Mouse (Mus musculus) forebrain, embryonic 16.5 days (tissue): Measurements from ENCODE around the gene Rgs8. TPM values are rescaled to one million over a fixed set of nuclear protein-coding genes. Genes with fewer than 3 reads are reported as not detected.
A peak's percentile ranks its signal among the peaks of the same experiment; 100 is the strongest.

ENCODE experiments used
- ATAC-seq: fragments of 200-750 bp; cut with Nextera tagmentation; 2 replicates; pipeline ENCODE4 v1.8.0; 2017; ENCODE audit warnings: mild to moderate bottlenecking, moderate library complexity
- H3K27ac ChIP-seq: fragments of 300-500 bp; sonication (generic); 2 replicates; pipeline ENCODE4 v1.5.1; 2014; ENCODE audit warnings: low read length, control low read depth
- H3K27me3 ChIP-seq: fragments of 300-500 bp; sonication (generic); replicated peaks from 2 replicates; pipeline ENCODE4 v1.6.1; 2014; ENCODE audit warnings: low read length; ENCODE audit not compliant: control insufficient read depth, insufficient read depth
- H3K36me3 ChIP-seq: fragments of 300-500 bp; sonication (generic); 2 replicates; pipeline ENCODE4 v1.6.1; 2014; ENCODE audit not compliant: control insufficient read depth, insufficient read depth
- H3K4me1 ChIP-seq: fragments of 300-500 bp; sonication (generic); replicated peaks from 2 replicates; pipeline ENCODE4 v1.6.1; 2014; ENCODE audit warnings: low read length; ENCODE audit not compliant: control insufficient read depth, insufficient read depth
- H3K4me2 ChIP-seq: fragments of 300-500 bp; sonication (generic); 2 replicates; pipeline ENCODE4 v1.6.1; 2014; ENCODE audit warnings: mild to moderate bottlenecking, low read length, control low read depth
- H3K4me3 ChIP-seq: fragments of 300-500 bp; sonication (generic); replicated peaks from 2 replicates; pipeline ENCODE4 v1.5.1; 2014; ENCODE audit warnings: mild to moderate bottlenecking, low read length, control low read depth
- H3K9ac ChIP-seq: fragments of 300-500 bp; sonication (generic); replicated peaks from 2 replicates; pipeline ENCODE4 v1.6.1; 2014; ENCODE audit warnings: low read depth, low read length, control low read depth
- H3K9me3 ChIP-seq: fragments of 300-500 bp; sonication (generic); 2 replicates; pipeline ENCODE4 v1.6.1; 2016; ENCODE audit warnings: low read length; ENCODE audit not compliant: control insufficient read depth
- WGBS: fragments of 180-500 bp; shearing (Covaris S2); extraction: QIAGEN DNeasy Blood & Tissue Kit; methylation state at CpG from one replicate; pipeline ENCODE4 v1.1.7; 2014; 5-methylcytosine and 5-hydroxymethylcytosine counted together
- polyA plus RNA-seq: library from polyadenylated mRNA; unstranded; fragments of >200 nt; fragmentation: Nextera tagmentation; extraction: Ambion mirVana; gene quantifications from 2 replicates; pipeline ENCODE4 v1.2.1, GENCODE M21; 2015

Rgs8 gene
- polyA plus RNA-seq, 1 experiment from 2014 or later, result 22.4 TPM

DNA sequence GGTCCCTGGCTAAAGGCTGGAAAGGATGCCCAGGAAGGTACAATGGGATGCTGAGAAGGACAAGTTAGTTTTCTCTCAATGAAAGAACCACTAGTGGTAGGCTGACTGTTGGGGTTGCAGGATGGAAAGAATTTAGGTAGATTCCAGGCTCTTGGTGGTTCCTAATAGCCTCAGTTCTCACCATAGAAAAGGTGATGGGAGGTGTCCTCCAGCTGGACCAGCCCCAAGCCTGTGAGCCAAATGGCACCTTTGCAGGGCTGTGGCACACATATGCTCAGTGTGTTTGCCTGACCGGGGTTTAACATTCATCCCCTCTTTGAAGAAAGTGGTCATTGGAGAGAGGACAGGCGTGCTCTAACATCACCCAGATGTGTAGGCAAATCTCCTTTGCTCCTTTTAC is 28.2 kb downstream of the Rgs8 start:
- Histone ChIP-seq H3K27ac (no peak overlapping the region), H3K4me2 (no peak overlapping the region), H3K9ac (no peak overlapping the region), H3K27me3 (no peaks in the 10 kb centered on the region), H3K9me3 (no peaks in the 10 kb centered on the region), H3K4me3 (no peak overlapping the region), H3K36me3 (no peaks in the 10 kb centered on the region), H3K4me1 (peaks cover 16% of the 10 kb centered on the region)
- no peak for ATAC-seq
- 82% methylated on average over 2 of the region's 2 CpGs for WGBS

DNA sequence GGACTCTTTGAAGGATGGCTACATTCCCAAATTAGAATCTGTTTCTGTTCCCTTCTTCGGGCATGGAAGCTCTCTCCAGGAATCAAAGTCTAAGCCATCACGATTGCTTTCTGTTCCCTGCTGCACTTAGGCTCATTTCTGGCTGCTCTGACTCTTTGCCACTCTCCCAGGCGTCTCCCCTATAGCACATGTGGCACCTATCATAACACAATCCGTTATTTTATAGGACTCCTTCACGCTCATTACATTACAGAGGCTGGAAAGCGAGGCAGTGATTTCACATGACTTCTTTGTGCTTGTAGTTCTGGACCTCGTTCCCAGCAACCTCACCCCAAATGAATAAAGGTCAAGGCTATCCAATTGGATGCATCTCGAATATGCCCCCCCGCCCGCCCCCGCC is 30.4 kb downstream of the Rgs8 start:
- Histone ChIP-seq H3K27me3 (no peaks in the 10 kb centered on the region), H3K9me3 (no peaks in the 10 kb centered on the region), H3K4me2 (no peak overlapping the region), H3K36me3 (no peaks in the 10 kb centered on the region), H3K4me1 (peaks cover 14% of the 10 kb centered on the region), H3K4me3 (no peak overlapping the region), H3K27ac (no peak overlapping the region), H3K9ac (no peak overlapping the region)
- WGBS, result 85% methylated on average over 11 of the region's 11 CpGs
- ATAC-seq, result no peak

DNA sequence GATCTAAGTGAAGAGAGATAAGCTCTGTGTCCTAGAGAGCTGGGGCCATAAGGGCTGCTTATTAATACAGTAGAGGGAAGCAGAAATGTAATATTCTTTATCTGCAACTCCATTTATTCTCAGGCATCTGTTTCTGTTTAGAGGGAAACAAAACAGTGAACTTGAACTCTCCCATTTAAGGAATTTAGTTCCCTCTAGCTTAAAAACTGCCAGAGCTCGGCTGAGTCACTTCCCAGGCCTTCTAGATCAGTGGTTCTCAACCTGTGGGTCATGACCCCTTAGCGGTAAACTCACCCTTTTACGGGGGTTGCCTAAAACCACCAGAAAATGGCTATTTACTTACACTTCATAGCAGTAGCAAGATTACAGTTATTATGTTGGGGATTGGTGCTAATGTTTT is 32.8 kb downstream of the Rgs8 start:
- H3K36me3 ChIP-seq, result no peaks in the 10 kb centered on the region
- H3K9me3 ChIP-seq, result no peaks in the 10 kb centered on the region
- no peaks in the 10 kb centered on the region for H3K4me1 ChIP-seq
- H3K4me3 ChIP-seq, result no peak overlapping the region
- H3K27ac ChIP-seq, result no peak overlapping the region
- no peak overlapping the region for H3K4me2 ChIP-seq
- H3K9ac ChIP-seq, result no peak overlapping the region
- 72% methylated on average over 3 of the region's 3 CpGs for WGBS
- no peaks in the 10 kb centered on the region for H3K27me3 ChIP-seq
- no peak for ATAC-seq

DNA sequence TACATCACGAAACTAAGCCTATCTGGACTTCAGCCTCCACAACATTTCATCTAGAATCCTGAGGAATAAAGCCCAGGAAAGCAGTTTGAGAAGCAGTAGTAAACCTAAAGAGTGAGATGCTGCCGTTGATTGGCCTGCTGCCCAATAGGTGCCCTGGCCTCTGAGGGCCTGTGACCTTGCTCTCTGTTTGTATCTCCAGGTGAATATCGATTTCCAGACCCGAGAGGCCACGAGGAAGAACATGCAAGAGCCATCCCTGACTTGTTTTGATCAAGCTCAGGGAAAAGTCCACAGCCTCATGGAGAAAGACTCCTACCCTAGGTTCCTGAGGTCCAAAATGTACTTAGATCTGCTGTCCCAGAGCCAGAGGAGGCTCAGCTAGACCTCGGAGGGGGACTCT is 39.7 kb downstream of the Rgs8 start:
- H3K4me3 ChIP-seq, result no peak overlapping the region
- WGBS, result 85% methylated on average over 6 of the region's 6 CpGs
- H3K4me1 ChIP-seq, result no peaks in the 10 kb centered on the region
- H3K27me3 ChIP-seq, result no peaks in the 10 kb centered on the region
- H3K9ac ChIP-seq, result no peak overlapping the region
- ATAC-seq, result no peak
- H3K27ac ChIP-seq, result no peak overlapping the region
- H3K4me2 ChIP-seq, result no peak overlapping the region
- H3K9me3 ChIP-seq, result no peaks in the 10 kb centered on the region
- H3K36me3 ChIP-seq, result no peaks in the 10 kb centered on the region

DNA sequence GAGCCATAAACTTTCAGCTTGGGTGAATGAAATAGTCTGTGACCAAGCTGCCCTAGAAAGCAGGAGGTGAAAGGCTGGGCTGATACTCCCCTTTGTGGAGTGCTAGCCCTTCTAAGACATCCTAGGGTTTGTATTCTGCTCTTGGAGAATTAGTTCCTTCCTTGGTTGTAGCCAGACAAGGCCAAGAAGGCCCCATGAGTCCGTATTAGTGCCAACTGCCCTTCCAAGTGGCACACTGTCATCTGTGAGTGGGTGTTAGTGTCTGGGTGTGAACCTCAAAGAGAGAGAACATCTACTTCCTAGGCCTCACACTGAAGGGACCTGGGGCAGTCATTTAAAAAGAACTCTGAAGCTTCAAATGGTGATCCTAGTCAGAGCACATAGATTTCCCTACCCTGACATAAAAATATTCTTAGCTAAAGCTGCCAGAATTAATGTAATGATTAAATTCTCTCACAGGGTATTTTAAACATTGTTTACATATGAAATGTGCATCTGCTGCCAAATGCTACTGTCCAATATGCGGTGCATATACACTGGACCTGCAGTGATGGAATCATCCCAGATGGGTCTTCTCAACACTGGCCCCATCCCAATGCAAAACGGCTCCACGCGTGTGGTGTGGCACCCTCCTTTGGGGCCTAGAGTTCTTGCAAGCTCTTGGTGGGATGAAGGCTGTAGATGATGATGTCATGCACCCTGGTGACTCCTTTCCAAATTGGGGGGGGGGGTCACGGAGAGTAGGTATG is 41.7 kb downstream of the Rgs8 start:
- H3K9me3 ChIP-seq, result no peaks in the 10 kb centered on the region
- H3K4me2 ChIP-seq, result no peak overlapping the region
- H3K27me3 ChIP-seq, result no peaks in the 10 kb centered on the region
- 88% methylated on average over 6 of the region's 6 CpGs for WGBS
- H3K9ac ChIP-seq, result no peak overlapping the region
- ATAC-seq, result no peak
- H3K4me3 ChIP-seq, result no peak overlapping the region
- H3K4me1 ChIP-seq, result no peaks in the 10 kb centered on the region
- no peaks in the 10 kb centered on the region for H3K36me3 ChIP-seq
- no peak overlapping the region for H3K27ac ChIP-seq

DNA sequence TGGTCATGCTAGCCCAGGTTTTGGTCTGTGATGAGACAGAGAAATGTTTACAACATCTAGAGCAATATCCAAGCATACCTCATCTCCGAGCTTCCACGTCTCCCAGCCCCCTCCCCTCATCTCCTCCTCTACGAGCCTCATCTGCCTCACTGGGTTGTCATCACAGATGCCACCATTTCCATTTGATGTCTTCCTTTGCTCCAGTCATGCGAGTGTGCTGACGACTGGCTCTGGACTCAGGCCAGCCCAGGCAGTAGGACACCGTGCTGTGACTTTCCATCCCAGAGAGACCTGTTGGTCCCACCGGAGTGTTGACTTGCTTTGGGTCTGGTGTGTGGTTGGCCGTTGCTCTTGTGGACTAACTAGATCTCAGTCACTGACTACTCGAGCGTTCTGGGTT is 42.6 kb downstream of the Rgs8 start:
- no peak overlapping the region for H3K4me2 ChIP-seq
- H3K4me1 ChIP-seq, result no peaks in the 10 kb centered on the region
- H3K4me3 ChIP-seq, result no peak overlapping the region
- H3K9ac ChIP-seq, result no peak overlapping the region
- no peak overlapping the region for H3K27ac ChIP-seq
- WGBS, result 91% methylated on average over 10 of the region's 10 CpGs
- H3K27me3 ChIP-seq, result no peaks in the 10 kb centered on the region
- no peaks in the 10 kb centered on the region for H3K36me3 ChIP-seq
- no peak for ATAC-seq
- H3K9me3 ChIP-seq, result no peaks in the 10 kb centered on the region

DNA sequence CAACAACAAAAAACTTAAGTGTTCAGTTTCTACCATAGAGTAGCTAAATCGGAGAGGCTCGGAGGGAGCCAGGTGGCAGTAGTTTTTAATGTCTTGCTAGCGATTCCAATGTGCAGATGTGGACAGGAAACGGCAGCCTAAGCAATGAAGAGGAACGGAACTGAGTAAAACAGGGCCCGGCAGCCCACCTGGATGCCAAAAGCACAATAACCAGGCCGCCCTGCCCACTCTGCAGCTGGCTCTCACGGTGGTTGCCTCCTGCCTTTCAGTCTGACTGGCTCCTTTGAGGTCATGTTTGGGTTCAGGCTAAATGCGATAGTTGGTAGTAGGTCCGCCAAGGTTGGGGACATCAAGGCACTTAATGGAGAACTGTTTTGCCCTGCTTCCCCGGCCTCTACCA is 43.3 kb downstream of the Rgs8 start:
- no peaks in the 10 kb centered on the region for H3K27me3 ChIP-seq
- no peak overlapping the region for H3K4me2 ChIP-seq
- H3K9ac ChIP-seq, result no peak overlapping the region
- H3K4me3 ChIP-seq, result no peak overlapping the region
- no peak for ATAC-seq
- 97% methylated on average over 11 of the region's 11 CpGs for WGBS
- no peaks in the 10 kb centered on the region for H3K9me3 ChIP-seq
- H3K27ac ChIP-seq, result no peak overlapping the region
- no peaks in the 10 kb centered on the region for H3K36me3 ChIP-seq
- no peaks in the 10 kb centered on the region for H3K4me1 ChIP-seq

DNA sequence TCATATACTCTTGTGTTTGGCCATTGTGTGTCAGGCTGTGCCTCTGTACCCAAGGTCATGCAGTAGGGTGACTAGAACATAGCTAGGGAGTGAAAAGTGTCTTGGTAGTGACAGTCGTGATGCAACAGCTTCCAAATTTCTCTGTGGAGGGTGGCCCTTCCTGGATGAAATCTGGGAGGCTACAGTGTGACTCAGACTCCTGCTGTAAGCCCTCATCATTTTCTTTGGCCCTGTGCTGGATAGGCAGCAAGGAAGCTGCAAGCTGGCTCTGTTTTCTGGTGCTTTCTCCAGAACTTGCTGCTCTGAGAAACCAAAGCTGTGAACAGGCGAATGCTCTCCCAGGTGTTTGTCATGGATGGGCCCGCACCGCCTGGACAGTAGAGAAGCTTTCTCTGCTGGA is 43.7 kb downstream of the Rgs8 start:
- no peak overlapping the region for H3K4me2 ChIP-seq
- H3K36me3 ChIP-seq, result no peaks in the 10 kb centered on the region
- 91% methylated on average over 4 of the region's 4 CpGs for WGBS
- H3K27me3 ChIP-seq, result no peaks in the 10 kb centered on the region
- no peaks in the 10 kb centered on the region for H3K4me1 ChIP-seq
- no peak overlapping the region for H3K4me3 ChIP-seq
- H3K9me3 ChIP-seq, result no peaks in the 10 kb centered on the region
- H3K9ac ChIP-seq, result no peak overlapping the region
- no peak overlapping the region for H3K27ac ChIP-seq
- no peak for ATAC-seq

DNA sequence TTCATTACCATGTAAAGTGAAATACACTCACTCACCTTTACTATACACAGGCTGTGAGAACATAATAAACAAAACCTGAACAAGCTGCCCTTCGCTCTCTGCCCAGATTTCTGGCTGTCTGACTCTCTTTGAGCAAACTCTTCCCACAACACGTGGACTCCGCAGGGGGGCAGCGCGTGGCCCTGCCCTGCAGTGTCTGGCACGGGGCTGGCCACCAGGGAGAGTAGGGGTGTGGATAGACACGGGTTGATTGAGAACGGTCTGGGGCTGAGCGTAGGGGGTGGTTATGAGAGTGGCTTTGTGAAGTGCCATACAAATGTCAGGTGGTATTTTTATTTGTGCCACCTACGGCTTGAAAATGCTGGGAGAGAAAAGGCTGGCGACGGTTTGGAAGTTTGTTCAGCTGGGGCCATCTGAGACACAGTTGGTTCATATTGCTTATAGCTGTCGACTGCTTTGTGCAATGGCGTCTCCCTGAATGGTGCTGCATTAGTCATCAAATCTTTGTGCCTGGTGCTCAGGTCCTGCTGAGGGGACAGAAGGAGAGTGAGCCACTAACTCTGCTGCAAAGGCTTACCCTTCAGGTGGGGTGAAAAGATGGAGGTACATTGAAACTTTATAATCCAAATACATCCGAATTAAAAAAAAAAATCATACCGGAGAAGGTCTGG is 44.9 kb downstream of the Rgs8 start:
- Histone ChIP-seq H3K36me3 (no peaks in the 10 kb centered on the region), H3K27me3 (no peaks in the 10 kb centered on the region), H3K9ac (no peak overlapping the region), H3K4me3 (no peak overlapping the region), H3K4me1 (peaks cover 1% of the 10 kb centered on the region; the same call in 1 of the 2 replicates), H3K4me2 (no peak overlapping the region), H3K9me3 (no peaks in the 10 kb centered on the region), H3K27ac (no peak overlapping the region)
- peak; percentile 34; the same call in 1 of the 2 replicates for ATAC-seq
- 62% methylated on average over 16 of the region's 16 CpGs for WGBS
